Mouse (Mus musculus): ENCODE data around the gene Anxa11. TPM values are rescaled to one million over a fixed set of nuclear protein-coding genes. Genes with fewer than 3 reads are reported as not detected.

Anxa11 gene
- total and polyA plus RNA-seq, 2 experiments from 2014 or later: 4.2 to 4.5 TPM

DNA sequence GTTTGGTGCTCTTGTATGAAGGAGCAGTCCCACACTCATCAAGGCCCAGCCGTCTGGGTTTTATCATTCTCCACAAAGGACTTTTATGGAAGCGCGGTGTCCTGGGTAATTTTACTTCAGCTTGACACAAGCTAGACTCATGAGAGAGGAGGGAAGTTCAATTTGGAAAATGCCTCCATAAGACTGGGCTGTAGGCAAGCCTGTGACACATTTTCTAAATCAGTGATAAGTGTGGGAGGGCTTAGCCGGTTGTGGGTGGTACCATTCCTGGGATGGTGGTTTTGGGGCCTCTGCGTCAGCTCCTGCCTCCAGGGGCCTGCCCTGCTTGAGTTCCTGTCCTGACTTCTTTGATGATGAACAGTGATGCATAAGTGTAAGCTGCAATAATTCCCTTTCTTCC is 23.3 kb downstream of the Anxa11 start:
- Histone ChIP-seq H3K4me2 (ENCODE audit: low read depth, low read length) (no peak overlapping the region), H3K9me3 (ENCODE audit: low read length) (no peaks in the 10 kb centered on the region), H3K27me3 (ENCODE audit: insufficient read depth, low read length) (no peaks in the 10 kb centered on the region), H3K36me3 (ENCODE audit: insufficient read depth, low read length) (no peaks in the 10 kb centered on the region), H3K9ac (replicated peaks; ENCODE audit: low read length) (no peak overlapping the region), H3K4me1 (ENCODE audit: insufficient read depth, low read length) (no peaks in the 10 kb centered on the region), H3K27ac (no peak overlapping the region), H3K4me3 (ENCODE audit: low read length) (no peak overlapping the region)
- ATAC-seq (no peak), DNase-seq (ENCODE audit: low spot score) (no peak)
- TF ChIP-seq CTCF (IDR thresholded peaks at IDR 0.05; ENCODE audit: low read depth): no peak
- 90% methylated on average over 5 of the region's 5 CpGs for WGBS

DNA sequence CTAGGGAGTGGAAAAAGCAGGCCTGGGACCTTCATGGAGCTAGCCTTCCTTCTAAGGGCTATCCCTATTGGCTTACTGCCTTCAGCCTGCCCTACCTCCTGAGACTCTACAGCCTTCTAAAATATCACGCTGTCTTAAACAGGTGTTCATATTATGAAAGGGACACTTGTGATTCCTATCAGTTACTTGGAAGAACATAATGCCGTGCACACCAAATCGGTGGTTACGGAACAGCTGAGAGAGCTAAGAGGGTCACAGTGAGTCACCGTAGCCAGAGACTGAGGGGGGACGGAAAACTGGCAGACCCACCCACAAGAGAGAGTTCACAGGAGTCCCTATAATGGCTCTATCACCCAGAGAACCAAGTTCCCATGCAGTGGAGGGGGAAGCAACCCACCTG is 24.4 kb downstream of the Anxa11 start:
- DNase-seq (ENCODE audit: low spot score) (no peak), ATAC-seq (no peak)
- no peaks in the 10 kb centered on the region for H3K27me3 ChIP-seq (ENCODE audit: insufficient read depth, low read length)
- no peak for TF ChIP-seq CTCF (IDR thresholded peaks at IDR 0.05; ENCODE audit: low read depth)
- H3K4me1 ChIP-seq (ENCODE audit: insufficient read depth, low read length): no peaks in the 10 kb centered on the region
- no peak overlapping the region for H3K4me3 ChIP-seq (ENCODE audit: low read length)
- no peak overlapping the region for H3K27ac ChIP-seq
- H3K4me2 ChIP-seq (ENCODE audit: low read depth, low read length): no peak overlapping the region
- WGBS: 89% methylated on average over 6 of the region's 6 CpGs
- no peaks in the 10 kb centered on the region for H3K9me3 ChIP-seq (ENCODE audit: low read length)
- no peaks in the 10 kb centered on the region for H3K36me3 ChIP-seq (ENCODE audit: insufficient read depth, low read length)
- H3K9ac ChIP-seq (replicated peaks; ENCODE audit: low read length): no peak overlapping the region

DNA sequence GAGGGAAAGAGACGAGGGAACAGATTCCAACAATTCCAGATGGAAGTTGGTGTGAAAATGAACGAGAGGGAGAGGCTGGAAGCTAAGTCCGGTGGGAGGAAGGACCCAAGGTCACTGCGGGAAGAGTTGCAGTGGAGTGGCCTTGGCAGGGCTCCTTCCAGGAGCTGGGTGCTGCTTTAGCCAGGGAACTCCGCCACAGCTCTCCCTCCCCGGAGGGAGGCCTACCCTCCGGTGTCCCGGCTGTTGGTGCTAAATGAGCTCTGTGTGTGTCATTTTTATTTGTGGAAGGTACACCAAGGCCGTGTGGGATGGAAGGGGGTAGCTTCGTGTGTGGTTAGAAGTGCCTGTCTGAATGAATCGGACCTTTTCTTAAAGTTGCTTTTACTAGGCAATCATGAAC is 24.9 kb downstream of the Anxa11 start:
- H3K9ac ChIP-seq (replicated peaks; ENCODE audit: low read length): no peak overlapping the region
- ATAC-seq (no peak), DNase-seq (ENCODE audit: low spot score) (no peak)
- no peak overlapping the region for H3K4me3 ChIP-seq (ENCODE audit: low read length)
- H3K4me1 ChIP-seq (ENCODE audit: insufficient read depth, low read length): no peaks in the 10 kb centered on the region
- H3K36me3 ChIP-seq (ENCODE audit: insufficient read depth, low read length): no peaks in the 10 kb centered on the region
- WGBS: 81% methylated on average over 11 of the region's 11 CpGs
- TF ChIP-seq CTCF (IDR thresholded peaks at IDR 0.05; ENCODE audit: low read depth): no peak
- H3K27ac ChIP-seq: no peak overlapping the region
- H3K4me2 ChIP-seq (ENCODE audit: low read depth, low read length): no peak overlapping the region
- no peaks in the 10 kb centered on the region for H3K27me3 ChIP-seq (ENCODE audit: insufficient read depth, low read length)
- no peaks in the 10 kb centered on the region for H3K9me3 ChIP-seq (ENCODE audit: low read length)

DNA sequence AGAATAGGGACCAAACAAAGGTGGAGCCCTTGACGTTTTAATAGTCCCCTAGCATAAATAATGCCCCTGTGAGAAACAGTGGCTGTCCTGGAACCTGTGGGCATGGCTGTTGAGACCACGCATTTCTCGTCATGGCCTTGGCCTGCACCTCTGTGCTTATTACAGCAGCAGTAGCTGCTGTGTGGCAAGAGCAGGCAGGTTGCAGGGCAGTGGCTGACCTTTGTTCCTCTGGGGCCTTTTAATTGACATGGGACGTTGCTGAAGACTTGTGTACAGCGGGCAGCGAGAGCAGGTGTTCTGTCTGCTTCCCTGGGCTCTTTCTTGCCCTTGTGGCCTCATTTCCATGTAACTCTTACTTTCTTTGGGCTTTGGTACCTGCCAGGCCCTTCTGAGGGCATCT is 25.9 kb downstream of the Anxa11 start:
- Histone ChIP-seq H3K9ac (replicated peaks; ENCODE audit: low read length) (no peak overlapping the region), H3K36me3 (ENCODE audit: insufficient read depth, low read length) (no peaks in the 10 kb centered on the region), H3K9me3 (ENCODE audit: low read length) (no peaks in the 10 kb centered on the region), H3K4me1 (ENCODE audit: insufficient read depth, low read length) (no peaks in the 10 kb centered on the region), H3K27ac (no peak overlapping the region), H3K4me3 (ENCODE audit: low read length) (no peak overlapping the region), H3K27me3 (ENCODE audit: insufficient read depth, low read length) (no peaks in the 10 kb centered on the region), H3K4me2 (ENCODE audit: low read depth, low read length) (no peak overlapping the region)
- no peak for TF ChIP-seq CTCF (IDR thresholded peaks at IDR 0.05; ENCODE audit: low read depth)
- ATAC-seq (no peak), DNase-seq (ENCODE audit: low spot score) (no peak)
- 77% methylated on average over 6 of the region's 6 CpGs for WGBS

DNA sequence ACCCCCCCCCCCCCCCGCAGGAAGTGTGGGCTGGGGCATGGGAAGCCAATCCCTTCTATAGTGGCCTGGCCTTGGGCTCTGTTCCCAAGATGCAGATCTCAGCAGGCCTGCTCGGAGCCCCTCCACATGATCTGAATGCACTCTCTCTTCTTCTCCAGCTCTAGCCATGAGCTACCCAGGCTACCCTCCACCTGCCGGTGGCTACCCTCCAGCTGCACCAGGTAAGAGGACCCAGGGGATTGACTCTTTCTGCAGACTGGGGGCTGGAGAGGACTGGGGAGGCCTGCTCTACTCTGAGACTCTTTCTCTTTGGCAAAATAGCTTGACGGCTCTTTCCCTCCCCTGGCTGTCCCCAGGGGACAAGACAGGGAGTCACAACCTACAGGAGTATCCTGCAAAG is 26.8 kb downstream of the Anxa11 start:
- WGBS: 63% methylated on average over 3 of the region's 4 CpGs
- Histone ChIP-seq H3K27ac (no peak overlapping the region), H3K9ac (replicated peaks; ENCODE audit: low read length) (no peak overlapping the region), H3K4me3 (ENCODE audit: low read length) (no peak overlapping the region), H3K9me3 (ENCODE audit: low read length) (no peaks in the 10 kb centered on the region), H3K36me3 (ENCODE audit: insufficient read depth, low read length) (no peaks in the 10 kb centered on the region), H3K4me2 (ENCODE audit: low read depth, low read length) (no peak overlapping the region), H3K4me1 (ENCODE audit: insufficient read depth, low read length) (no peaks in the 10 kb centered on the region), H3K27me3 (ENCODE audit: insufficient read depth, low read length) (no peaks in the 10 kb centered on the region)
- ATAC-seq (no peak), DNase-seq (ENCODE audit: low spot score) (no peak)
- TF ChIP-seq CTCF (IDR thresholded peaks at IDR 0.05; ENCODE audit: low read depth): no peak

DNA sequence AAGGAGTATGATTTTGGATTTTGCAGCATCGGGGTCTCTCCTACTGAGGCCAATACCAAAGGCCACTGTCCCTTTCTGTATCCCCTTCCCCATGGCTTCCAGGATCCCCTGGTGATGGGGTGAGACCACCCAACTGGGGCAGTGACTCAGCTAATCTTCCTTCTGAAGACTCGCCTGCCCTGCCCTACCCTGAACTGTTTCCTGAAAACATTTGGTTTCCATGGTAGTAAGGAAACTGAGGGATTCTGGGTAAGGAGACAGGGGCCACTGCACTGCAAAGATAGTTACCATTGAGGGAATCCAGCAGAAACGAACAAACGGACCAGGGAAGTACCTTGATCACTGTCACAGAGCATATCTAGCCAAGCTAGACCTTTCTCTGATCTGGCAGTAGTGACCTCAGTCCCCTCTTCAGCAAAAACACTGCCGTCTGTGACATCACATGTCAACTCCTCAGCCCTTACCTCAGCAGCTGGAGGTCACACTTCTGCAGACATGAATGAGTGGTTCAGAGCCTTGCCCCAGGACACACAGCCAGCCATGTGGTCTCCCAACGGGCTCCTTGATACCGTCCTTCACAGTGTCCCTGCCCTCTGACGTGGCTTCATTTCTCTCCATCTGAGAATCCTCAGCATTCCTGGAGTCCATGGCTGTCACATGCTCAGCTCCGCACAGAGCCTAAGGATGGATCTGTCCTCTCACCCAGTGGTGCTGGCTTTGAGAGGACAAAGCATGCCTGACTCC is 27.4 kb downstream of the Anxa11 start:
- Histone ChIP-seq H3K9me3 (ENCODE audit: low read length) (no peaks in the 10 kb centered on the region), H3K9ac (replicated peaks; ENCODE audit: low read length) (no peak overlapping the region), H3K27me3 (ENCODE audit: insufficient read depth, low read length) (no peaks in the 10 kb centered on the region), H3K4me2 (ENCODE audit: low read depth, low read length) (no peak overlapping the region), H3K27ac (no peak overlapping the region), H3K4me3 (ENCODE audit: low read length) (no peak overlapping the region), H3K4me1 (ENCODE audit: insufficient read depth, low read length) (no peaks in the 10 kb centered on the region), H3K36me3 (ENCODE audit: insufficient read depth, low read length) (no peaks in the 10 kb centered on the region)
- 61% methylated on average over 9 of the region's 9 CpGs for WGBS
- no peak for DNase-seq (ENCODE audit: low spot score)
- no peak for TF ChIP-seq CTCF (IDR thresholded peaks at IDR 0.05; ENCODE audit: low read depth)
- no peak for ATAC-seq

All from hindbrain, postnatal 0 days (tissue).